10 mouse cellular contexts compared by ENCODE assay signal in the genomic region with DNA sequence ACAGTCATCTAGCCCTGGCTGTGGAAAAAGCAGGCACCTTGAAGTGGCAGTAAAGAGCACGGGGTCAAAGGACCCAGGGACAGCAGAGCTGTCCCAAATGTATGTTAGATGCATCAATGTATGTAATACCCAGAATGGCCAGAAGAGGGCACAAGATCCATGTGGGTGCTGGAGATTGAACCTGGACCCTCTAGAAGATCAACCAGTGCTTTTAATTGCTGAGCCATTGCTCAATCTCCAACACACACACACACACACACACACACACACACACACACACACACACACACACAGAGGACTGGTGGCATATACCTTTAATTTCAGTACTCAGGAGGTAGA. TPM values are rescaled to one million over a fixed set of nuclear protein-coding genes. Genes with fewer than 3 reads are reported as not detected.
DNase-seq lines count a peak whose midpoint lies in the region; TF ChIP-seq lines count a peak whose summit lies in the region.
"Had no signal": no experiment of that assay in that cellular context is flagged by ENCODE, and none has a peak within 500 bp of the region (broad histone marks: within the 10 kb centered on the region; RNA-seq: fewer than 3 reads in every experiment).

No protein-coding gene starts in this region.

- DNase-seq in kidney, adult 2 months, result peak; percentile 43
- no peak for DNase-seq in kidney, adult 18-20 months
- peak; percentile 70 for DNase-seq in 3T3-L1 (ENCODE audit: low read depth, low spot score)
- peak; percentile 26 for DNase-seq in CD4-positive helper T cell, adult 2 months (ENCODE audit: low read depth, low spot score)
- peak; percentile 34 for DNase-seq in embryonic facial prominence, embryonic 10.5 days (ENCODE audit: low spot score)
- DNase-seq in retina, postnatal 7 days (ENCODE audit: low read depth, low spot score), result peak; percentile 27
- DNase-seq in gastrocnemius, postnatal 10 days, result no peak
- no peak for DNase-seq in right cerebral cortex, adult 2 months (ENCODE audit: low spot score in 2 of 2)

- TF ChIP-seq POLR2A in kidney, adult 2 months (IDR thresholded peaks at IDR 0.05; ENCODE audit: low read depth, low read length), result no peak

- WGBS in kidney, adult 2 months, result 23% methylated on average over 1 of the region's 1 CpGs
- 32% methylated on average over 1 of the region's 1 CpGs for WGBS in embryonic facial prominence, embryonic 10.5 days

- H3K4me3 ChIP-seq in kidney, adult 2 months (ENCODE audit: insufficient read depth, low read depth, low read length), result no peak overlapping the region
- H3K4me3 ChIP-seq in embryonic facial prominence, embryonic 10.5 days, result no peak overlapping the region
- H3K4me3 ChIP-seq: embryonic facial prominence, embryonic 15.5 days; limb, embryonic 12.5 days had no signal

- no peaks in the 10 kb centered on the region for H3K36me3 ChIP-seq in kidney, adult 2 months (ENCODE audit: control insufficient read depth, insufficient read depth, low read length)
- no peaks in the 10 kb centered on the region for H3K36me3 ChIP-seq in embryonic facial prominence, embryonic 10.5 days (replicated peaks)
- H3K36me3 ChIP-seq: embryonic facial prominence, embryonic 15.5 days; limb, embryonic 12.5 days had no signal

- no peaks in the 10 kb centered on the region for H3K9me3 ChIP-seq in embryonic facial prominence, embryonic 10.5 days
- H3K9me3 ChIP-seq: embryonic facial prominence, embryonic 15.5 days; limb, embryonic 12.5 days had no signal

- H3K27me3 ChIP-seq in kidney, adult 2 months (replicated peaks; ENCODE audit: control insufficient read depth, insufficient read depth, low read length), result no peaks in the 10 kb centered on the region
- no peaks in the 10 kb centered on the region for H3K27me3 ChIP-seq in embryonic facial prominence, embryonic 10.5 days (replicated peaks; ENCODE audit: low read depth, poor library complexity, severe bottlenecking)
- H3K27me3 ChIP-seq: embryonic facial prominence, embryonic 15.5 days; limb, embryonic 12.5 days had no signal

- peak; percentile 40; the same call in 1 of the 2 replicates for TF ChIP-seq CTCF in kidney, adult 2 months (conservative IDR thresholded peaks at IDR 0.05; ENCODE audit: insufficient read depth, insufficient read length, low read depth, low read length)

- H3K27ac ChIP-seq in kidney, adult 2 months (ENCODE audit: insufficient read depth, low read depth, low read length), result no peak overlapping the region
- no peak overlapping the region for H3K27ac ChIP-seq in embryonic facial prominence, embryonic 10.5 days (replicated peaks)
- H3K27ac ChIP-seq: embryonic facial prominence, embryonic 15.5 days; limb, embryonic 12.5 days had no signal

- H3K4me1 ChIP-seq in kidney, adult 2 months (ENCODE audit: control insufficient read depth, insufficient read depth, low read length), result no peaks in the 10 kb centered on the region
- no peaks in the 10 kb centered on the region for H3K4me1 ChIP-seq in embryonic facial prominence, embryonic 10.5 days

RNA-seq across cellular contexts. Expression of a gene that starts 34.6 kb away (rescaled TPM):
- 11.4 and 14.2 TPM in 2 replicates for polyA plus RNA-seq in kidney, adult 2 months (2012; rRNA removed)
- 68.4 and 78.8 TPM in 2 replicates for polyA plus RNA-seq in embryonic facial prominence, embryonic 10.5 days (2016; fragmentation: Nextera tagmentation; extraction: Ambion mirVana)
- total RNA-seq in gastrocnemius, postnatal 10 days (2021), result 10 to 100 TPM; 58.7 to 59.7 TPM

Comparison
In these comparisons a context has a peak if more than half of its experiments do, and no peak if none do; other contexts are left out.
1. DNase-seq: peak in kidney, adult 2 months (single experiment), 3T3-L1 (single experiment), CD4-positive helper T cell, adult 2 months (single experiment), embryonic facial prominence, embryonic 10.5 days (single experiment) and retina, postnatal 7 days (single experiment); none in kidney, adult 18-20 months (single experiment), gastrocnemius, postnatal 10 days (single experiment) and right cerebral cortex, adult 2 months (0 of 2).